Mouse (Mus musculus) heart, postnatal 0 days (tissue): ENCODE results near the gene Crxos. TPM values are rescaled to one million over a fixed set of nuclear protein-coding genes. Genes with fewer than 3 reads are reported as not detected.

Experiments
- ATAC-seq: fragments of 200-750 bp; cut with Nextera tagmentation; 2 replicates; pipeline ENCODE4 v1.8.0; 2017; ENCODE audit warnings: low read depth, moderate number of reproducible peaks, moderate library complexity; ENCODE audit not compliant: insufficient read depth
- DNase-seq: peaks from one replicate; pipeline ENCODE4 v3.0.0-alpha.2; 2016; ENCODE audit warnings: low spot score
- H3K27ac ChIP-seq: fragments of 300-500 bp; sonication (generic); 2 replicates; pipeline ENCODE4 v1.5.1; 2014; ENCODE audit warnings: low read depth, mild to moderate bottlenecking
- H3K27me3 ChIP-seq: fragments of 300-500 bp; sonication (generic); 2 replicates; pipeline ENCODE4 v1.6.1; 2014; ENCODE audit warnings: low read length, mixed read lengths; ENCODE audit not compliant: control insufficient read depth, insufficient read depth
- H3K36me3 ChIP-seq: fragments of 300-500 bp; sonication (generic); replicated peaks from 2 replicates; pipeline ENCODE4 v1.6.1; 2014; ENCODE audit warnings: low read length, mixed read lengths; ENCODE audit not compliant: control insufficient read depth, insufficient read depth
- H3K4me1 ChIP-seq: fragments of 300-500 bp; sonication (generic); 2 replicates; pipeline ENCODE4 v1.6.1; 2014; ENCODE audit warnings: antibody characterized with exemption; ENCODE audit not compliant: control insufficient read depth, insufficient read depth
- H3K4me2 ChIP-seq: fragments of 300-500 bp; sonication (generic); 2 replicates; pipeline ENCODE4 v1.6.1; 2014; ENCODE audit warnings: low read depth, mild to moderate bottlenecking, low read length, moderate library complexity
- H3K4me3 ChIP-seq: fragments of 300-500 bp; sonication (generic); 2 replicates; pipeline ENCODE4 v1.5.1; 2014; ENCODE audit warnings: low read depth, low read length
- H3K9ac ChIP-seq: fragments of 300-500 bp; sonication (generic); replicated peaks from 2 replicates; pipeline ENCODE4 v1.6.1; 2014; ENCODE audit warnings: low read depth, low read length, mixed read lengths
- H3K9me3 ChIP-seq: fragments of 300-500 bp; sonication (generic); replicated peaks from 2 replicates; pipeline ENCODE4 v1.6.1; 2016; ENCODE audit warnings: low read length; ENCODE audit not compliant: control insufficient read depth
- CTCF ChIP-seq: IDR thresholded peaks from 2 replicates; pipeline ENCODE4 v1.5.1; 2016; ENCODE audit warnings: antibody characterized with exemption, control low read depth, low read depth
- EP300 ChIP-seq: IDR thresholded peaks from 2 replicates; pipeline ENCODE4 v1.6.1; 2016; ENCODE audit warnings: antibody characterized with exemption, low read depth
- WGBS: fragments of 180-500 bp; shearing (Covaris S2); extraction: QIAGEN DNeasy Blood & Tissue Kit; methylation state at CpG from one replicate; pipeline ENCODE4 v1.1.7; 2014; 5-methylcytosine and 5-hydroxymethylcytosine counted together
- polyA plus RNA-seq: library from polyadenylated mRNA; unstranded; fragments of >200 nt; fragmentation: Nextera tagmentation; extraction: Ambion mirVana; gene quantifications from 2 replicates; pipeline ENCODE4 v1.2.1, GENCODE M21; 2015
- total RNA-seq: library from RNA; depleted of rRNA; stranded (reverse); fragments of >200 nt; gene quantifications from 2 replicates; pipeline ENCODE4 v1.2.3, GENCODE M21; 2014; ENCODE audit warnings: low replicate concordance

Crxos gene
- total and polyA plus RNA-seq, 2 experiments from 2014 or later: not detected

DNA sequence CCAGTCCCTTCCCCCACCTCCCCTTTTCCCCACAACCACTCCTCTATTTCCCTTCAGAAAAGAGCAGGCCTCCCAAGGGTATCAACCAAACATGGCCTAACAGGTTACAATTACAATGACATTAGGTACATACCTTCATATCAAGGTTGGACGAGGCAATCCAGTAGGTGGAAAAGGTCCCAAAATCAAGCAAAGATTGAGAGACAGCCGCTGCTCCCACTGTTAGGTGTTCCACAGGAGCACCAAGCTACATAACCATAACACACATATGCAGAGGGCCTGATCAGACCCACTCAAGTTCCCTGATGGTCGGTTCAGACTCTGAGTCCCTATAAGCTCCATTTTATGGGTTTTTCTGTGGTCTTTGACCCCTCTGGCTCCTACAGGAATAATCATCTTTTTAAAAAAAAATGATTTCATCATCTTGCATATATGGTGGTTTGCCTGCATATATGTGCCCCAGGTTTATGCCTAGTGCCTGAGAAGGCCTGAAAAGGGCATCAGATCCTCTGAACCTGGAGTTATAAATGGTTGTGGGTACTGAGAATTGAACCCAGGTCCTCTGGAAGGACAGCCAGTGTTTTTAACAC, 33.8 kb downstream of the Crxos start:
- Histone ChIP-seq H3K4me3 (no peak overlapping the region), H3K27ac (no peak overlapping the region), H3K36me3 (peaks cover 35% of the 10 kb centered on the region), H3K4me1 (peaks cover 11% of the 10 kb centered on the region), H3K9me3 (no peaks in the 10 kb centered on the region), H3K4me2 (no peak overlapping the region), H3K9ac (no peak overlapping the region), H3K27me3 (no peaks in the 10 kb centered on the region)
- TF ChIP-seq EP300 (no peak), CTCF (no peak)
- DNase-seq: no peak
- WGBS: 78% methylated on average over 3 of the region's 3 CpGs
- no peak for ATAC-seq

DNA sequence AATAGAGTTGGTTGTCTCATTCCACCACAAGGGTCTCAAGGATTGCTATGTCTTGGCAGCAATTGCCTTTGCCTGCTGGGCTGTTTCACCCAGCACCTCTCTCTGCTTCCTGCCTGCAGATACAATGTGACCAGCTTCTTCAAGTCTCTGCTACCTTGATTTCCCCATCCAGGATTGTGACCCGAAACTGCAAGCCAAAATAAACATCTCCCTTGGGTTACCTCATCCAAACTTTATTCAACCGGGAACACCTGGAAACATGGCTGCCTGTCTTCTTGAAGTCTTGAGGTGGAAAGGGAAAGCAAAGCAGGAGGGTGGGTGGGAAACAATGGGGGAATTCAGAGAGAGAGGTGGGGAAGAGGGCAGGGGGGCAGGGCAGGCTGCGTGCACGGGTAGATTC, 34.6 kb downstream of the Crxos start:
- TF ChIP-seq EP300 (no peak), CTCF (no peak)
- no peak for ATAC-seq
- Histone ChIP-seq H3K9me3 (no peaks in the 10 kb centered on the region), H3K27me3 (no peaks in the 10 kb centered on the region), H3K4me1 (peaks cover 15% of the 10 kb centered on the region), H3K4me3 (no peak overlapping the region), H3K9ac (no peak overlapping the region), H3K4me2 (no peak overlapping the region), H3K36me3 (peaks cover 35% of the 10 kb centered on the region), H3K27ac (no peak overlapping the region)
- 73% methylated on average over 4 of the region's 4 CpGs for WGBS
- DNase-seq: no peak

DNA sequence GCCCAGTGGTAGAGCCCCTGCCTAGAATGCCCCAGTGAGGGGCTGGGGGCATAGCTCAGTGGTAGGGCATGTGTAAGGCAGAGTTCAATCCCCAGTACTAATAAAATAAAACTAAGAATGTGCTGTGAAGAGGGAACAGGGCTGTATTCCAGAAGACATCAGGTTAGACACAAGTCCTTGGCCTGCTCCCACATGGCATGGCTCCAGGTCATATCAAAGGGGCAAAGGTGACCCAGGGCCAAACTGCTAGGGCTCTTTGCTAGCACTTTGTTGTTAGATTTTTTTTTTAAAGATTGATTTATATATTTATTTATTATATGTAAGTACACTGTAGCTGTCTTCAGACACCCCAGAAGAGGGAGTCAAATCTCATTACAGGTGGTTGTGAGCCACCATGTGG, 36.0 kb downstream of the Crxos start:
- ATAC-seq (no peak), DNase-seq (no peak)
- no peak overlapping the region for H3K4me2 ChIP-seq
- H3K4me1 ChIP-seq: peaks cover 21% of the 10 kb centered on the region
- peaks cover 35% of the 10 kb centered on the region for H3K36me3 ChIP-seq
- H3K4me3 ChIP-seq: no peak overlapping the region
- TF ChIP-seq CTCF (no peak), EP300 (no peak)
- no peaks in the 10 kb centered on the region for H3K9me3 ChIP-seq
- H3K27me3 ChIP-seq: no peaks in the 10 kb centered on the region
- no peak overlapping the region for H3K9ac ChIP-seq
- H3K27ac ChIP-seq: no peak overlapping the region

DNA sequence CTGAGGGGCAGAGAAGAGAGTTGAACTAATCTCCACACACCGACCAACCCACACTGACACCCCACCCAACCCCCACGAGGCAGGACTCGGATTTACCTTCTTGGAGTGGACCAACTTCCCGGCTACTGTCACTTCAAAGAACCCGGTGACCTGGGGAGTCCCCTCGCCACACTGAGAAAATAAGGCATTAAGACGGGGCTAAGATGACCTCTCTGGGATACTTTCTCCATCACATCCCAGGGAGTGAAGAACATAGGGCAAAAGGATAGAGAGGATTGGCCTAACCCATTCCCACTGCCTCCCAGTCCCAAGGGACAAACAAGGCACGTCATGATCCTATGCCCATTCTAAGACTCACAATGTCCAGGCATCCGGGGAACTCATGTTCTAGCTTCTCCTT, 37.5 kb downstream of the Crxos start:
- H3K36me3 ChIP-seq: peaks cover 35% of the 10 kb centered on the region
- DNase-seq (no peak), ATAC-seq (no peak)
- H3K4me1 ChIP-seq: peaks cover 21% of the 10 kb centered on the region
- 88% methylated on average over 9 of the region's 9 CpGs for WGBS
- no peaks in the 10 kb centered on the region for H3K27me3 ChIP-seq
- 0 out of 2 replicates have a peak overlapping the region, but pooled peaks have one; percentile 75 for H3K4me2 ChIP-seq
- H3K27ac ChIP-seq: no peak overlapping the region
- H3K4me3 ChIP-seq: no peak overlapping the region
- no peaks in the 10 kb centered on the region for H3K9me3 ChIP-seq
- TF ChIP-seq EP300 (no peak), CTCF (no peak)
- H3K9ac ChIP-seq: no peak overlapping the region

DNA sequence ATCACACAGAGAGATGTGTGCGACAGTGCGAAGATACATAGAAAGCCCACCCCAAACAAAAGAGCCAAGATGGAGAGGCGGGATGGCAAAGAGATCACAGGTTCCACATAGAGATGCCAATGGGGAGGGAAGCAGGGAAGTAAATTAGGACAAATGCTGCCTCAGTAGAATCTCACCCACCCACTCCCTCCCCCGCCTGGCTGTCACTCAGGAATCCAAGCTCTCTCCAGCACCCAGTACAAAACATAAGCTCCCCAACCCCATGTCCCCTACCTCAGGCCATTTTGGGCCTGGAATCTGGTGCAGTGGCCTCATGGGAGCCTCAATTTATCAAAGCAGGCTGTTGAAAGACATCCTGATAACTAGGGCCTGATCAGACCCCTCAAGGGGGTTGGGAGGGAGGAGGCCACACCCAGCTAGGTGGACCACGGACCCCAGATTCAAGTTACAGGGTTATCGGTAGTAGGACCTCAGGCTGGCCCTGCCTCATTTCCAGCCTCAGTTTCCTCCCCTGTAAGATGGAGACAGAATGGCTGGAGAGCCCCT, 38.3 kb downstream of the Crxos start:
- DNase-seq: no peak
- peak overlapping the region; percentile 75 for H3K4me2 ChIP-seq
- H3K4me1 ChIP-seq: peaks cover 21% of the 10 kb centered on the region
- ATAC-seq: no peak
- peak overlapping the region; percentile 86; the same call in 1 of the 2 replicates for H3K9ac ChIP-seq
- no peaks in the 10 kb centered on the region for H3K27me3 ChIP-seq
- H3K36me3 ChIP-seq: peaks cover 35% of the 10 kb centered on the region
- H3K4me3 ChIP-seq: peak overlapping the region; percentile 83
- H3K27ac ChIP-seq: no peak overlapping the region
- 71% methylated on average over 6 of the region's 6 CpGs for WGBS
- no peak for TF ChIP-seq EP300
- TF ChIP-seq CTCF: no peak
- no peaks in the 10 kb centered on the region for H3K9me3 ChIP-seq

DNA sequence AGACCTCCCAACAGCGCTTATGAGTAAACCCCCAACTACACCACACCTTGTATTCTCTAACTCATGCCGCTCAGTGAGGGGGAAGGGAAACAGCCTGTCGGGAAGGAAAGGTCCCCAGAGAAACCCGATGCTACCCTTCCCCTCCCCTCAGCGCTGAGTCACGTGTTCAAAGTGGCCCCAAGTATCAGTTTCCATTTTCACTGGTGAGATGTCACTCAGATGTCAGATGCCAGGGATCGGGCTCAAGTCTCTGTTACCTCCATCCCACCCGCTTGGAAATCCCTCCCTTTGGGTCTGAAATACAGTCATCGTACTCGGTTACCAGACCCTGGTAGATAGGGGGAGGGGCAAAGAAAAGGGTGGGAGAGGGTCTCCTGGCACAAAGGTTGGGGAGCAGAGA, 39.4 kb downstream of the Crxos start:
- ATAC-seq: peak; percentile 53
- H3K27ac ChIP-seq: peak overlapping the region; percentile 87

More for the DNA sequence above, 39.4 kb downstream of the Crxos start:
- no peak for TF ChIP-seq CTCF
- no peak; the same call in 1 of the 2 replicates for TF ChIP-seq EP300
- peak overlapping the region; percentile 83 for H3K4me3 ChIP-seq
- peaks cover 30% of the 10 kb centered on the region for H3K36me3 ChIP-seq
- peak; percentile 42 for DNase-seq
- H3K4me1 ChIP-seq: peaks cover 21% of the 10 kb centered on the region
- H3K27me3 ChIP-seq: no peaks in the 10 kb centered on the region
- under 1% methylated on average over 10 of the region's 10 CpGs for WGBS
- peak overlapping the region; percentile 75 for H3K4me2 ChIP-seq
- no peaks in the 10 kb centered on the region for H3K9me3 ChIP-seq
- H3K9ac ChIP-seq: peak overlapping the region; percentile 86
